Mouse (Mus musculus) heart, embryonic 11.5 days (tissue): ENCODE data around the gene Slc35d2. TPM values are rescaled to one million over a fixed set of nuclear protein-coding genes. Genes with fewer than 3 reads are reported as not detected.

ENCODE experiments used
- ATAC-seq: fragments of 200-750 bp; cut with Nextera tagmentation; replicated peaks from 2 replicates; pipeline ENCODE4 v1.8.0; 2017; ENCODE audit warnings: moderate library complexity; ENCODE audit not compliant: insufficient number of reproducible peaks, low FRiP score, low TSS enrichment
- H3K27ac ChIP-seq: fragments of 300-500 bp; sonication (generic); 2 replicates; pipeline ENCODE4 v1.5.1; 2014; ENCODE audit warnings: mild to moderate bottlenecking, low read depth, low read length
- H3K27me3 ChIP-seq: fragments of 300-500 bp; sonication (generic); 2 replicates; pipeline ENCODE4 v1.6.1; 2014; ENCODE audit warnings: mild to moderate bottlenecking, low read length, mixed read lengths; ENCODE audit not compliant: control insufficient read depth, insufficient read depth
- H3K36me3 ChIP-seq: fragments of 300-500 bp; sonication (generic); 2 replicates; pipeline ENCODE4 v1.6.1; 2014; ENCODE audit warnings: mild to moderate bottlenecking, low read length, moderate library complexity, mixed read lengths; ENCODE audit not compliant: control insufficient read depth, insufficient read depth
- H3K4me1 ChIP-seq: fragments of 300-500 bp; sonication (generic); 2 replicates; pipeline ENCODE4 v1.6.1; 2014; ENCODE audit warnings: low read length; ENCODE audit not compliant: control insufficient read depth, insufficient read depth
- H3K4me2 ChIP-seq: fragments of 300-500 bp; sonication (generic); 2 replicates; pipeline ENCODE4 v1.6.1; 2014; ENCODE audit warnings: mild to moderate bottlenecking, moderate library complexity
- H3K4me3 ChIP-seq: fragments of 300-500 bp; sonication (generic); 2 replicates; pipeline ENCODE4 v1.5.1; 2014; ENCODE audit warnings: low read depth, low read length
- H3K9ac ChIP-seq: fragments of 300-500 bp; sonication (generic); 2 replicates; pipeline ENCODE4 v1.6.1; 2014; ENCODE audit warnings: mild to moderate bottlenecking, low read depth, low read length, moderate library complexity
- H3K9me3 ChIP-seq: fragments of 300-500 bp; sonication (generic); replicated peaks from 2 replicates; pipeline ENCODE4 v1.6.1; 2016; ENCODE audit warnings: low read length; ENCODE audit not compliant: control insufficient read depth
- WGBS: fragments of 180-500 bp; shearing (Covaris S2); extraction: QIAGEN DNeasy Blood & Tissue Kit; methylation state at CpG from one replicate; pipeline ENCODE4 v1.1.7; 2014; ENCODE audit not compliant: insufficient replicate concordance; 5-methylcytosine and 5-hydroxymethylcytosine counted together
- polyA plus RNA-seq: library from polyadenylated mRNA; unstranded; fragments of >200 nt; fragmentation: Nextera tagmentation; extraction: Ambion mirVana; gene quantifications from 2 replicates; pipeline ENCODE4 v1.2.1, GENCODE M21; 2014

The Slc35d2 gene
- polyA plus RNA-seq, 1 experiment from 2014 or later: 7.4 TPM

- 71% methylated on average over 3 of the region's 3 CpGs for WGBS
- no peak for ATAC-seq
- H3K9me3 ChIP-seq: no peaks in the 10 kb centered on the region
- H3K27ac ChIP-seq: no peak overlapping the region
- no peak overlapping the region for H3K4me3 ChIP-seq
- peaks cover 5% of the 10 kb centered on the region; the same call in 1 of the 2 replicates for H3K4me1 ChIP-seq
- H3K4me2 ChIP-seq: no peak overlapping the region
- no peaks in the 10 kb centered on the region for H3K36me3 ChIP-seq
- H3K27me3 ChIP-seq: no peaks in the 10 kb centered on the region
- no peak overlapping the region for H3K9ac ChIP-seq
These were observed 23.5 kb downstream of the Slc35d2 start for GRCm38 (mm10) chr13:64105690-64106089.

DNA sequence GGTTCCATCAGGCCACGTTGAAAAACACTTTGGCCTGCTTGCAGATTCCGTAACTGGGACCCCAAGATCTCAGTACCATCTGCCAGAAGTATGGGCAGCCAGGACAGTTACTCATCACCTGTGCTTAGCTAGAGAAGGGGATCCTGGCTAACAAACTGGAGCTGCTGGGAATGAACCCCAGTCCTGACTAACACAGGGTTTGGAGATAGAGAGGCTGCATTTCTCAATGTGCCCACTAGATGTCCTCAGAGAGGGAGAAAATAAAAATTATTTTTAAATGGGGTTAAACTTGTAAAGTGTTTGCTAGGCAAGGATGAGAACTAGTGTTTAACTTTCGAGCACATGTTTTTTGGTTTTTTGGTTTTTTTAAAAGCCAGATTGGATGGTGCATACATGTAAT lies 29.0 kb downstream of the Slc35d2 start:
- no peaks in the 10 kb centered on the region for H3K4me1 ChIP-seq
- WGBS: 63% methylated on average over 3 of the region's 3 CpGs
- H3K27me3 ChIP-seq: no peaks in the 10 kb centered on the region
- no peak overlapping the region for H3K9ac ChIP-seq
- ATAC-seq: no peak
- H3K36me3 ChIP-seq: no peaks in the 10 kb centered on the region
- no peak overlapping the region for H3K27ac ChIP-seq
- H3K4me3 ChIP-seq: no peak overlapping the region
- no peak overlapping the region for H3K4me2 ChIP-seq
- no peaks in the 10 kb centered on the region for H3K9me3 ChIP-seq

DNA sequence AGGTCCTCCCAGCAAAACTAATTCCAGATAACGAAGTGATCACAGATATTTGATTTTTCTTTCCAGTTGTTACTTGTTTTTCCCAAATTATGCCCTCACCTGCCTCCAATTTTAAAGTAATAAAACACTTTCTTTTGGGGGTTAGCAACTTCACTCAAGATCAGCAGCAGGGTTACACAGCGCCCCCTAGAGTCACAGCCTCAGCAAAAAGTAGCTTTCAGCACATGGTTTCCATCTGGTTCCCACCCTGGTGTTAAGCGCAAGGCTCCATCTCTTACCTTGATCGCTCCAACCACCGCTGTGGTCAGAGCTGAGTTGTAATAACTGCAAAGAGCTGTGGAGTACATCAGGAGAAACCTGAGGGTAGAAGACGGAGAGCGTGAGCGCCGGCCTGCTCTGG lies 30.2 kb downstream of the Slc35d2 start:
- no peak for ATAC-seq
- no peak overlapping the region for H3K27ac ChIP-seq
- WGBS: 68% methylated on average over 9 of the region's 9 CpGs
- H3K9ac ChIP-seq: no peak overlapping the region
- H3K4me1 ChIP-seq: no peaks in the 10 kb centered on the region
- H3K27me3 ChIP-seq: no peaks in the 10 kb centered on the region
- no peaks in the 10 kb centered on the region for H3K9me3 ChIP-seq
- H3K36me3 ChIP-seq: no peaks in the 10 kb centered on the region
- H3K4me3 ChIP-seq: no peak overlapping the region
- H3K4me2 ChIP-seq: no peak overlapping the region

GRCm38 (mm10) chr13:64093341-64093740 lies 35.8 kb downstream of the Slc35d2 start:
- H3K4me1 ChIP-seq: no peaks in the 10 kb centered on the region
- no peaks in the 10 kb centered on the region for H3K36me3 ChIP-seq
- H3K4me2 ChIP-seq: no peak overlapping the region
- H3K27me3 ChIP-seq: no peaks in the 10 kb centered on the region
- no peak for ATAC-seq
- H3K9ac ChIP-seq: no peak overlapping the region
- 0% methylated on average over 1 of the region's 1 CpGs for WGBS
- H3K9me3 ChIP-seq: no peaks in the 10 kb centered on the region
- no peak overlapping the region for H3K4me3 ChIP-seq
- H3K27ac ChIP-seq: no peak overlapping the region

- no peak overlapping the region for H3K9ac ChIP-seq
- no peaks in the 10 kb centered on the region for H3K9me3 ChIP-seq
- no peak overlapping the region for H3K27ac ChIP-seq
- 63% methylated on average over 6 of the region's 6 CpGs for WGBS
- H3K4me1 ChIP-seq: no peaks in the 10 kb centered on the region
- no peak overlapping the region for H3K4me3 ChIP-seq
- H3K27me3 ChIP-seq: no peaks in the 10 kb centered on the region
- H3K4me2 ChIP-seq: no peak overlapping the region
- H3K36me3 ChIP-seq: no peaks in the 10 kb centered on the region
- ATAC-seq: no peak
These were observed 36.4 kb downstream of the Slc35d2 start for GRCm38 (mm10) chr13:64092752-64093151.

- Histone ChIP-seq H3K9ac (no peak overlapping the region), H3K27ac (no peak overlapping the region), H3K36me3 (no peaks in the 10 kb centered on the region), H3K4me3 (no peak overlapping the region), H3K27me3 (no peaks in the 10 kb centered on the region), H3K4me1 (no peaks in the 10 kb centered on the region), H3K9me3 (no peaks in the 10 kb centered on the region), H3K4me2 (no peak overlapping the region)
- WGBS: 72% methylated on average over 3 of the region's 3 CpGs
- no peak for ATAC-seq
These were observed 37.0 kb downstream of the Slc35d2 start for GRCm38 (mm10) chr13:64092141-64092540.

DNA sequence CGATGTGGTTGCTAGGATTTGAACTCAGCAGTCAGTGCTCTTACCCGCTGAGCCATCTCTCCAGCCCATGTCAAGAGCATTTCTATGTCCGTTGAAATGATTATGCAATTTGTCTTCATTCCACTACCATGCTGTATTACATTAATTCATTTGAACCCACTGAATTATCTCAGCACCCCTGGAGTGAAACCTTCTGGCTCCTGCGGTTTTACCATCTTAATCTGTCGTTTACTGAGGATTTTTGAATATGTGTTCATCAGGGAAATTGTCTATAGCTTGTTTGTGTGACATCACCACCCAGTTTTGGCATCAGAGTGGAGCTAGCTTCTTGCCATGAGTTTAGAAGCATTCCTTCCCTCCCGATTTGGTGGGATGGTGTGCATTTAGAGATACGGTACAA lies 38.2 kb downstream of the Slc35d2 start:
- Histone ChIP-seq H3K27me3 (no peaks in the 10 kb centered on the region), H3K9ac (no peak overlapping the region), H3K4me2 (no peak overlapping the region), H3K9me3 (no peaks in the 10 kb centered on the region), H3K27ac (no peak overlapping the region), H3K4me1 (no peaks in the 10 kb centered on the region), H3K36me3 (no peaks in the 10 kb centered on the region), H3K4me3 (no peak overlapping the region)
- WGBS: 67% methylated on average over 7 of the region's 7 CpGs
- no peak for ATAC-seq

GRCm38 (mm10) chr13:64090278-64090677 lies 38.9 kb downstream of the Slc35d2 start:
- H3K4me3 ChIP-seq: no peak overlapping the region
- no peak overlapping the region for H3K4me2 ChIP-seq
- no peak overlapping the region for H3K27ac ChIP-seq
- ATAC-seq: no peak
- WGBS: 73% methylated on average over 5 of the region's 5 CpGs
- no peaks in the 10 kb centered on the region for H3K36me3 ChIP-seq
- H3K9me3 ChIP-seq: no peaks in the 10 kb centered on the region
- H3K27me3 ChIP-seq: no peaks in the 10 kb centered on the region
- no peak overlapping the region for H3K9ac ChIP-seq
- no peaks in the 10 kb centered on the region for H3K4me1 ChIP-seq

GRCm38 (mm10) chr13:64089130-64089529 lies 40.0 kb downstream of the Slc35d2 start, which contains the start of gene Hsd17b3:
TSS of gene Hsd17b3 (minus strand) at chr13:64089230.
- H3K27ac ChIP-seq: no peak within 1 kb of the TSS
- no peak within 1 kb of the TSS for H3K4me2 ChIP-seq
- no peaks in the 10 kb centered on the region for H3K9me3 ChIP-seq
- no peaks in the 10 kb centered on the region for H3K4me1 ChIP-seq
- no peaks in the 10 kb centered on the region for H3K27me3 ChIP-seq
- ATAC-seq: no peak
- no peaks in the 10 kb centered on the region for H3K36me3 ChIP-seq
- no peak within 1 kb of the TSS for H3K4me3 ChIP-seq
- H3K9ac ChIP-seq: no peak within 1 kb of the TSS
- 76% methylated on average over 4 of the region's 4 CpGs for WGBS
